Mouse (Mus musculus) neural tube, embryonic 11.5 days (tissue): Measurements from ENCODE around the gene R3hcc1l. TPM values are rescaled to one million over a fixed set of nuclear protein-coding genes. Genes with fewer than 3 reads are reported as not detected.

ENCODE experiments used
- ATAC-seq: fragments of 200-750 bp; cut with Nextera tagmentation; 2 replicates; pipeline ENCODE4 v1.8.0; 2017; ENCODE audit warnings: moderate number of reproducible peaks, mild to moderate bottlenecking, moderate TSS enrichment, moderate library complexity; ENCODE audit not compliant: insufficient read depth, low FRiP score, low TSS enrichment
- DNase-seq: peaks from one replicate; pipeline ENCODE4 v3.0.0-alpha.2; 2015; ENCODE audit warnings: low spot score
- H3K27ac ChIP-seq: fragments of 300-500 bp; sonication (generic); 2 replicates; pipeline ENCODE4 v1.5.1; 2014; ENCODE audit warnings: low read depth, mild to moderate bottlenecking, low read length
- H3K27me3 ChIP-seq: fragments of 300-500 bp; sonication (generic); 2 replicates; pipeline ENCODE4 v1.6.1; 2014; ENCODE audit warnings: mild to moderate bottlenecking, low read length, mixed read lengths; ENCODE audit not compliant: control insufficient read depth, insufficient read depth
- H3K36me3 ChIP-seq: fragments of 300-500 bp; sonication (generic); 2 replicates; pipeline ENCODE4 v1.6.1; 2014; ENCODE audit warnings: mild to moderate bottlenecking, low read length, moderate library complexity, mixed read lengths; ENCODE audit not compliant: control insufficient read depth, insufficient read depth
- H3K4me1 ChIP-seq: fragments of 300-500 bp; sonication (generic); 2 replicates; pipeline ENCODE4 v1.6.1; 2014; ENCODE audit warnings: low read length, mixed read lengths; ENCODE audit not compliant: control insufficient read depth, insufficient read depth
- H3K4me2 ChIP-seq: fragments of 300-500 bp; sonication (generic); 2 replicates; pipeline ENCODE4 v1.6.1; 2014; ENCODE audit warnings: low read depth, mild to moderate bottlenecking, moderate library complexity
- H3K4me3 ChIP-seq: fragments of 300-500 bp; sonication (generic); 2 replicates; pipeline ENCODE4 v1.5.1; 2014; ENCODE audit warnings: low read depth, low read length
- H3K9ac ChIP-seq: fragments of 300-500 bp; sonication (generic); 2 replicates; pipeline ENCODE4 v1.6.1; 2014; ENCODE audit warnings: mild to moderate bottlenecking, low read length
- H3K9me3 ChIP-seq: fragments of 300-500 bp; sonication (generic); 2 replicates; pipeline ENCODE4 v1.6.1; 2016; ENCODE audit warnings: low read length; ENCODE audit not compliant: control insufficient read depth
- WGBS: fragments of 180-500 bp; shearing (Covaris S2); extraction: QIAGEN DNeasy Blood & Tissue Kit; methylation state at CpG from one replicate; pipeline ENCODE4 v1.1.7; 2014; 5-methylcytosine and 5-hydroxymethylcytosine counted together
- polyA plus RNA-seq: library from polyadenylated mRNA; unstranded; fragments of >200 nt; fragmentation: Nextera tagmentation; extraction: Ambion mirVana; gene quantifications from 2 replicates; pipeline ENCODE4 v1.2.1, GENCODE M21; 2014

The R3hcc1l gene
- polyA plus RNA-seq, 1 experiment from 2014 or later = 20.8 TPM

DNA sequence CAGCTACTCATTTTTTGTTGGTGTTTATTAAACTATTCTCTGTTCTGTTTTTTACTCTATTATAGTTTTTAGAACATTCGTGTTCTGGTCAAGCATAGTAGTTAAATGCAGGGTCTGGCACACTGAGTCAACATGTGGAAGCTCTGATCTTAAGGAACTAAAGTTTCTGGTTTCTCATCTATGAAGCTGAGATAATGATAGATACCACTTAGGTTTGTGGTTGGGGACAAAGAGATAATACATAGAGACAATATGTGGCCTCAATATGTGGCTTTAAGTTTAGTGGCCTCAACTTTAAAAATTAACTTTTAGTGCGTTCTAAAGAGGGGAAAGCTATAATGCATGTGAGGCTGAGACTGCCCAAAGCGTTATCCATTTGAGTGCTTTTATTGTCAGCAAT is 15.9 kb downstream of the R3hcc1l start:
- H3K4me2 ChIP-seq = no peak overlapping the region
- no peaks in the 10 kb centered on the region for H3K4me1 ChIP-seq
- no peaks in the 10 kb centered on the region for H3K9me3 ChIP-seq
- H3K9ac ChIP-seq = no peak overlapping the region
- no peaks in the 10 kb centered on the region for H3K36me3 ChIP-seq
- no peak overlapping the region for H3K4me3 ChIP-seq
- H3K27ac ChIP-seq = no peak overlapping the region
- DNase-seq = no peak
- ATAC-seq = no peak
- WGBS = 85% methylated on average over 3 of the region's 3 CpGs
- H3K27me3 ChIP-seq = no peaks in the 10 kb centered on the region

DNA sequence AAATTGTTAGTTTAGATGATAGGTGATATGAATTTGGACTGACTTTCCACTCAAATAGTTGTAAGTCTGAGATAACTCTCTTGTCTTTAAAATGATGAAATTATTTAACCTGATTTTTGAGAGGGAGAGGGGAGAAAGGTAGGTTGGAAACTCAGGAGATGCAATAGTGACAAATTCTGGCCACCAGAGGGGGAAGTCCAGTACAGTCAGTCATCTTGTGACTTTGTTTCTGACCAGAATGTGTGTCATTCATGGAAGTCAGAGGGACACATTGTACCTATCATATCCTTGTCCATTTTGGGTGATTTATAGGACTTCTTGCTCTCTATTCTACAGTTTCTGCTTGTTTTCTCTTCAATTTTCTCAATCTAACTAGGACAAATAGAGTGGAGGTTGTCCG is 19.0 kb downstream of the R3hcc1l start:
- no peak for ATAC-seq
- DNase-seq = no peak
- no peaks in the 10 kb centered on the region for H3K9me3 ChIP-seq
- H3K36me3 ChIP-seq = no peaks in the 10 kb centered on the region
- H3K4me1 ChIP-seq = 0 out of 2 replicates have a peak, but pooled peaks cover 6% of the 10 kb centered on the region
- H3K27me3 ChIP-seq = no peaks in the 10 kb centered on the region
- no peak overlapping the region for H3K4me3 ChIP-seq
- WGBS = 100% methylated on average over 1 of the region's 1 CpGs
- no peak overlapping the region for H3K4me2 ChIP-seq
- no peak overlapping the region for H3K9ac ChIP-seq
- H3K27ac ChIP-seq = no peak overlapping the region

DNA sequence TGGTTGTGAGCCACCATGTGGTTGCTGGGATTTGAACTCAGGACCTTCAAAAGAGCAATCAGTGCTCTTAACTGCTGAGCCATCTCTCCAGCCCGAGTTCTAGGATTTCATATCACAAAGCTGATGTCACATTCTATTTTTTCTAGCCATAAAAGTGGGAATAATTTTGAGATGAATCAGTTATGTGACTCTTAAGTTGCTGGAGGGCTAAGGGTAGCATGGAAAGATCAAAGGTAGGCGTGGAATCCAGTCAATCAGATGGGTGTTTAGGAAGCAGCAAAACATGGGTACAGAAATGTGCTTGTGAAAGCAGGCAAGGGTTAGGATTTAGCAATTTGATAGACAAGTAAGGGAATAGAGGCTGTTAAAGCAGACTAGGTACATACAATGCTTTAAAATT is 20.4 kb downstream of the R3hcc1l start:
- 91% methylated on average over 2 of the region's 2 CpGs for WGBS
- no peak overlapping the region for H3K9ac ChIP-seq

DNA sequence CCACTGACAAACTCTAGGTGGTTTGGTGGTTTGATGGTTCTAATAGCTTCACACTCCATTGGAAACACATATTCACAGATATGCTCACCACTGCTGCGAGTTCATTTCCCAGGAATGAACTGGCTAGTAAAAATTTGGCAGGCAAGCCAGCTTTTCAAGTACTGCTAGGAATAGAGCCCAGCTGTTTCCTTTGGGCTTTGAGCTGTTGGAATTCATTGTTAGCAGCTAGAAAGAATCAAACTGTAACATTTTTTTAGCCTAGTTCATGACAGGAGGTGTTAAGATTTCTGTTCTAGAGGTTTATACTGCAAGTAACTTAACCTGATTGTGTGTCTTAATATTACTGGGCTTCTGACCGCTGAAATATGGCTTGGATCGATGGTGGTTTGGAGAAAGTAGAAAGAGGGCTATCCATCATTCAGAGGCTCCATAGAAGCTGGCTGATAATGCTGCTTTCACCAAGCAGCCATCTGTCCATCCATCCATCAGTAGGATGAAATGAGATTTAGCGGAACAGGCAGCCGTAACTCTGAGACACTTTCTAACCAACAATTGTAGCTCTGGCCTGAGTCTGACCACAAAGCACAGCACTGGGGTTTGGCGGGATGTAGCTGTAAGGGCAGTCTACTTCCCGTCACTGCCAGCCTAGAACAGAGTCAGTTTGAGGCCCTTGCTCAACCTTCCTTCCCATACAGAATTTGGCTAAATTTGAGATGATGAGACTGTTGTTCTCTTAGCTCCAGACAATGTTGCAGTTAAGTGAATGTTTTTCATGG is 21.0 kb downstream of the R3hcc1l start:
- Histone ChIP-seq H3K4me1 (0 out of 2 replicates have a peak, but pooled peaks cover 6% of the 10 kb centered on the region), H3K27me3 (no peaks in the 10 kb centered on the region), H3K4me3 (no peak overlapping the region), H3K36me3 (no peaks in the 10 kb centered on the region), H3K4me2 (no peak overlapping the region), H3K27ac (no peak overlapping the region), H3K9me3 (no peaks in the 10 kb centered on the region), H3K9ac (no peak overlapping the region)
- ATAC-seq (no peak), DNase-seq (peak; percentile 16)
- 58% methylated on average over 7 of the region's 7 CpGs for WGBS

More for the DNA sequence above, 20.4 kb downstream of the R3hcc1l start:
- H3K36me3 ChIP-seq = no peaks in the 10 kb centered on the region
- no peak overlapping the region for H3K4me2 ChIP-seq
- DNase-seq (no peak), ATAC-seq (no peak)
- H3K9me3 ChIP-seq = no peaks in the 10 kb centered on the region
- no peak overlapping the region for H3K27ac ChIP-seq
- H3K4me3 ChIP-seq = no peak overlapping the region
- 0 out of 2 replicates have a peak, but pooled peaks cover 6% of the 10 kb centered on the region for H3K4me1 ChIP-seq
- H3K27me3 ChIP-seq = no peaks in the 10 kb centered on the region

DNA sequence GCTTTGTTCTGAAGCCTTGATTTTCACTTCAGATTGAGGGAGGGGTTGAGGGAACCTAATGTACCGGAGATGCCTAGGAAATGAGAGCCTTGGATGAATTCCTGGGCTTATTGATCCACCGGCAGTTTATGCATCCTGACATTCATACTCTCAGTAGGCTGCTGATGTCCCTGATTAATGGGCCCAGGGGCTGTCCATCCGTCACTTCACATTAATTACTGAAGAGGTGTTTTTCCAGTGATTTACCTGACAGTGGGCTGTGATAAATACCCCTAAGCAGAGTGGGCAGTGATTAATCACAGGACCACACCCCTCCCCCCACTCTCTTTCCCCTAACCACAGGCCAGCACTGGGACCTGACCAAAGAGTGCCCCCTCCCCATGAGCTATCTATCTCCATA is 22.1 kb downstream of the R3hcc1l start:
- no peak overlapping the region for H3K4me3 ChIP-seq
- no peaks in the 10 kb centered on the region for H3K36me3 ChIP-seq
- H3K27ac ChIP-seq = no peak overlapping the region
- no peaks in the 10 kb centered on the region for H3K9me3 ChIP-seq
- no peak overlapping the region for H3K9ac ChIP-seq
- WGBS = 41% methylated on average over 3 of the region's 3 CpGs
- no peaks in the 10 kb centered on the region for H3K27me3 ChIP-seq
- ATAC-seq (no peak), DNase-seq (peak; percentile 18)
- H3K4me1 ChIP-seq = 0 out of 2 replicates have a peak, but pooled peaks cover 6% of the 10 kb centered on the region
- H3K4me2 ChIP-seq = no peak overlapping the region

DNA sequence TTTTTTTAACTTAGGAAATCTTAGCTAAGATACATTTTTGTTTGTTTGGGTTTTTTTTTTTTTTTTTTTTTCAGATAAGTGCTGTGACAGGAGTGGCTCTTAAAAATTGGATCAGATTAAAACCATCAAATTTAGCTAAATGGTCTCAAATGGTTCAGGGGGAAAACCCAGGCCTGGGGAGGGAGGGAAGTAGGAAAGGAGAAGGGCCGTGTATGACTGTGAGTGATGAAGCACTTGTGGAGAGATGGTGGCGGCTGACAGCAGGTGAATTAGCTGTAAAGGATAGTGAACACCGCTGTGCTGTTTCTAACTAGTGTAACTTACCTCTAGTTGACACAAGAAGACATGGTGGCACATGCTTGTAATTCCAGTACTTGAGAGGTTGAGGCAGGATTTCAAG is 40.1 kb downstream of the R3hcc1l start:
- no peaks in the 10 kb centered on the region for H3K9me3 ChIP-seq
- no peak for ATAC-seq
- 91% methylated on average over 3 of the region's 3 CpGs for WGBS
- no peaks in the 10 kb centered on the region for H3K27me3 ChIP-seq
- no peak for DNase-seq
- H3K9ac ChIP-seq = no peak overlapping the region
- H3K4me1 ChIP-seq = no peaks in the 10 kb centered on the region
- no peak overlapping the region for H3K4me2 ChIP-seq
- H3K4me3 ChIP-seq = no peak overlapping the region
- H3K36me3 ChIP-seq = no peaks in the 10 kb centered on the region
- H3K27ac ChIP-seq = no peak overlapping the region

DNA sequence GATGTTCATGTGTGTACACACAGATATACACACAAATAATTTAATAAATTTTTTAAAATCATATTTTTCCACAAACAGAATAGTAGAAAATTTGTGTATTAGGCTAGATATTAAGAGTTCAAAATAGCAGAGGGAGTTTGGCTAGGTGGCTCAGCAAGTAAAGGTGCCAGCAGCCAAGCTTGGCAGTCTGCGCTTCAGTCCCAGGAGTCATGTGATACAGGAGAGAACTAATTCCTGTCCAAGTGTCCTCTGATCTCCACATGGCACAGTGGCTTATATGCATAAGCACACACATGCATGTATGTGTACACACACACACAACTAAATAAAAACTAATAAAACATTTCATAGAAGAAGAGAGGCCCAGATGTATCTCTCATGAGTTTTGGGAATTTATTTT is 43.4 kb downstream of the R3hcc1l start:
- Histone ChIP-seq H3K4me2 (no peak overlapping the region), H3K27me3 (no peaks in the 10 kb centered on the region)
- WGBS = 98% methylated on average over 1 of the region's 1 CpGs

DNA sequence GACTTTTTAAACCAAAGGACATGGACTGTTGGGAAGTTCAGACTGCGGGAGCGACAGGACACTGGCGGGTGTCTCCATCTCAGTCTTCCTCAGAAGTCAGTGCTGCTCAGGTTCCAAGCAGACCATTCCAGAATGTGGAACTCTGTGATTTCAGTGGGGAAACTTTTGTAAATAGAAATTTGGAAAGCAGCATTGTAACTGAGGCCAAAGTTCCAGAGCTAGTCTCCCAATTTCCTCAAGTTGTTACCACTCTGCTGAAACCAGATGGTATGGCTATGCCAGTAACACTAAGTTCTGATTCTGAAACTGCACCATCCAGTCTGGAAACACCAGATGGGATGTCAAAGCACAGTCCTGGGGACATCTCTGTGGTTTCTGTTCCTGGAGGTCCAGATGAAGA is 44.4 kb downstream of the R3hcc1l start:
- Histone ChIP-seq H3K9me3 (no peaks in the 10 kb centered on the region), H3K36me3 (no peaks in the 10 kb centered on the region), H3K4me1 (no peaks in the 10 kb centered on the region), H3K27me3 (no peaks in the 10 kb centered on the region), H3K27ac (no peak overlapping the region), H3K9ac (no peak overlapping the region), H3K4me2 (no peak overlapping the region), H3K4me3 (no peak overlapping the region)
- WGBS = 93% methylated on average over 3 of the region's 3 CpGs
- ATAC-seq (no peak), DNase-seq (no peak)

More for the DNA sequence above, 43.4 kb downstream of the R3hcc1l start:
- Histone ChIP-seq H3K27ac (no peak overlapping the region), H3K4me3 (no peak overlapping the region), H3K9me3 (no peaks in the 10 kb centered on the region), H3K9ac (no peak overlapping the region), H3K36me3 (no peaks in the 10 kb centered on the region), H3K4me1 (no peaks in the 10 kb centered on the region)
- no peak for ATAC-seq
- DNase-seq = no peak

DNA sequence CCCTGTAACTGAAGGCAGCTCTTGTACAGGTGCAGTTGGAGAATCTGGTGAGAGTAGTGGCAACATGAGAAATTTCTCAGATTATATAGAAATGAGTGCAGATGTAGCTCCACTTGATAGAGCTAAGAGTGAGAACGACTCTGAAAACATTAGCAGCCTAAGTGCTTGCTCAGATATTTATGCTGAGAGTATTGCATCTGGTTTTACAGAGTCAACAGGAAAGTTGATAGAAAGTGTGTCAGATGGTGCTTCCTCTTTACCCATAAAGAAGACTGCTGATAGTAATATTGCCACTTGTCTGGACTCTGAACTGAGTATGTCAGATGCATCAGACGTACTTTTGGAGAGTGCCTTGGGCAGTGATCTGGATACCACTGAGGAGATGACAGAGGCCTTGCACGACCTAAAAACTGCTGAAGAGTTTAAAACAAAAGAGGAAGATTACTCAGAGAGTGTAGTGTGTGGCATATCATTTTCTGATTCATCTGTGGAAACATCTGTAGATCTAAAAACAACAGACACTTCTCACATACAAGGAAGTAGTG is 45.2 kb downstream of the R3hcc1l start:
- no peak for DNase-seq
- 89% methylated on average over 3 of the region's 3 CpGs for WGBS
- no peaks in the 10 kb centered on the region for H3K36me3 ChIP-seq
- no peaks in the 10 kb centered on the region for H3K27me3 ChIP-seq
- H3K27ac ChIP-seq = no peak overlapping the region
- H3K4me2 ChIP-seq = no peak overlapping the region
- H3K4me1 ChIP-seq = no peaks in the 10 kb centered on the region
- no peaks in the 10 kb centered on the region for H3K9me3 ChIP-seq
- ATAC-seq = no peak
- no peak overlapping the region for H3K9ac ChIP-seq
- H3K4me3 ChIP-seq = no peak overlapping the region
